Mouse (Mus musculus): ENCODE measurements around the gene Lsm14a. TPM values are rescaled to one million over a fixed set of nuclear protein-coding genes. Genes with fewer than 3 reads are reported as not detected.

Gene Lsm14a
- polyA plus RNA-seq, 1 experiment from 2014 or later, result 31.2 TPM

DNA sequence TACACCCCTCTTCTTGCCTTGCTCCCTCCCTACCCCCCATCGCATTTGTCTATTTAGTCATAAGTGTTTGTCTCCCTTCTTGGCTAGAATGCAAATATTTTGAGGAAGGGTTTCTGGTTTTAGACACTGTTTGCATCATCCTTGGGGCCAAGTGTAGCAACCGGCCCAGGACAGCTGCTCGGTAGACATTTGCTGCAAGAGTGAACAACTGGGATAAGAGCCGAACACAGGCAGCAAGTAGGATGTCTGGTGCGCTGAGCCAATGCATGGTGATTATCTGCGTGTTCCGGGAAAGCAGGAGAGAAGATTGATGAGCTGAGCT lies 2.3 kb downstream of the Lsm14a start:
- TF ChIP-seq CTCF (IDR thresholded peaks at IDR 0.05; ENCODE audit: low read depth) (no peak), EP300 (IDR thresholded peaks at IDR 0.05; ENCODE audit: low read depth) (no peak)
- peak overlapping the region; percentile 98; the same call in 1 of the 2 replicates for H3K4me3 ChIP-seq (ENCODE audit: low read depth, low read length)
- no peaks in the 10 kb centered on the region for H3K36me3 ChIP-seq (replicated peaks; ENCODE audit: insufficient read depth, low read length)
- DNase-seq (peak; percentile 40), ATAC-seq (no peak)
- H3K27me3 ChIP-seq (ENCODE audit: insufficient read depth, low read length), result no peaks in the 10 kb centered on the region
- peak overlapping the region; percentile 99 for H3K9ac ChIP-seq (replicated peaks)
- H3K27ac ChIP-seq (ENCODE audit: low read depth), result peak overlapping the region; percentile 100; the same call in 1 of the 2 replicates
- peaks cover 25% of the 10 kb centered on the region for H3K4me1 ChIP-seq (ENCODE audit: insufficient read depth)
- H3K9me3 ChIP-seq (ENCODE audit: low read length), result no peaks in the 10 kb centered on the region
- H3K4me2 ChIP-seq (ENCODE audit: low read depth, low read length), result peak overlapping the region; percentile 78
- WGBS (ENCODE audit: insufficient replicate concordance), result 71% methylated on average over 7 of the region's 7 CpGs

DNA sequence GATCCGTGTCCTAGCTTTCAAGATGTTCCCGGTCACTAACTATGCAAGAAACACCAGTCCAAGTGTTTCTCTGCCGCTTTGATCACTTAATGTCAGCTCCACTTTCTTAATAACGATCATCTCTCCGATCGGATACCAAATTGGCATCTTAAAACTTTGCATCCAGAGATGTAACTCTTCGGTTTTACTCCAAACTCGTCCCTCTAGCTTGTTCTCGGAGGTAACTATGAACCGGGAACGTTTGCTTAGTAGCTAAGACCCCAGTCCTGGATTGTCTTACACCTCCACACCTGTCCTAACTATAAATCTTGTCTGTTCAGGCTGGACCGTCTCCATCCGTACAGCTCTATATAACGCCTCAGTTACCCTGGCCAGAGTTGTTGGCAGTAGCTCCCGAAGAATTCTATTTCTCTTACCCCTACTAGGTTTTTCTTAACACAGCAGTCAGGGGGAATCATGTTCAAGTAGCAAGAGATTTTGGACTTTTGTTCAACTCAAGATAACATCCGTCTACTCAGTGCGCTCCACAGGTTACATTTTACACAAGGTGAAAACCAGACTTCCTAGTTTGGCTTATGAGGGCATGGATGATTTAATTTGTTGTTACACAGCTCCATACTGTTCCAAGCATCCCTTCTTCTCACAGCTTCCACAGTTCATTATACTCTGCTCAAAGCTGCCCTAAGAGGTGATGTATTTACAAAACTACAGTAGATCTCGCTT lies 2.8 kb downstream of the Lsm14a start:
- 7% methylated on average over 18 of the region's 18 CpGs for WGBS (ENCODE audit: insufficient replicate concordance)
- H3K9ac ChIP-seq (replicated peaks), result peak overlapping the region; percentile 99
- H3K27ac ChIP-seq (ENCODE audit: low read depth), result peak overlapping the region; percentile 100
- peak overlapping the region; percentile 98 for H3K4me3 ChIP-seq (ENCODE audit: low read depth, low read length)
- TF ChIP-seq EP300 (IDR thresholded peaks at IDR 0.05; ENCODE audit: low read depth), result no peak
- TF ChIP-seq CTCF (IDR thresholded peaks at IDR 0.05; ENCODE audit: low read depth), result no peak
- peaks cover 25% of the 10 kb centered on the region for H3K4me1 ChIP-seq (ENCODE audit: insufficient read depth)
- DNase-seq (no peak), ATAC-seq (no peak)
- no peaks in the 10 kb centered on the region for H3K27me3 ChIP-seq (ENCODE audit: insufficient read depth, low read length)
- no peaks in the 10 kb centered on the region for H3K36me3 ChIP-seq (replicated peaks; ENCODE audit: insufficient read depth, low read length)
- peak overlapping the region; percentile 78 for H3K4me2 ChIP-seq (ENCODE audit: low read depth, low read length)
- no peaks in the 10 kb centered on the region for H3K9me3 ChIP-seq (ENCODE audit: low read length)

GRCm38 (mm10) chr7:34389277-34390085 lies 3.6 kb downstream of the Lsm14a start:
- Histone ChIP-seq H3K9ac (replicated peaks) (peak overlapping the region; percentile 99), H3K4me1 (ENCODE audit: insufficient read depth) (peaks cover 25% of the 10 kb centered on the region), H3K4me3 (ENCODE audit: low read depth, low read length) (peak overlapping the region; percentile 98), H3K27ac (ENCODE audit: low read depth) (peak overlapping the region; percentile 100), H3K27me3 (ENCODE audit: insufficient read depth, low read length) (no peaks in the 10 kb centered on the region), H3K4me2 (ENCODE audit: low read depth, low read length) (peak overlapping the region; percentile 78), H3K9me3 (ENCODE audit: low read length) (no peaks in the 10 kb centered on the region), H3K36me3 (replicated peaks; ENCODE audit: insufficient read depth, low read length) (no peaks in the 10 kb centered on the region)
- peak; percentile 94 for ATAC-seq
- under 1% methylated on average over 82 of the region's 100 CpGs for WGBS (ENCODE audit: insufficient replicate concordance)
- TF ChIP-seq EP300 (IDR thresholded peaks at IDR 0.05; ENCODE audit: low read depth), result peak; percentile 38; the same call in 1 of the 2 replicates
- TF ChIP-seq CTCF (IDR thresholded peaks at IDR 0.05; ENCODE audit: low read depth), result no peak
- DNase-seq, result peak; percentile 94

GRCm38 (mm10) chr7:34388445-34389276 lies 4.5 kb downstream of the Lsm14a start:
- Histone ChIP-seq H3K36me3 (replicated peaks; ENCODE audit: insufficient read depth, low read length) (no peaks in the 10 kb centered on the region), H3K9ac (replicated peaks) (peak overlapping the region; percentile 99), H3K4me3 (ENCODE audit: low read depth, low read length) (peak overlapping the region; percentile 98), H3K4me1 (ENCODE audit: insufficient read depth) (peaks cover 25% of the 10 kb centered on the region), H3K27me3 (ENCODE audit: insufficient read depth, low read length) (no peaks in the 10 kb centered on the region), H3K9me3 (ENCODE audit: low read length) (no peaks in the 10 kb centered on the region), H3K4me2 (ENCODE audit: low read depth, low read length) (peak overlapping the region; percentile 78), H3K27ac (ENCODE audit: low read depth) (peak overlapping the region; percentile 100)
- DNase-seq, result peak; percentile 81
- TF ChIP-seq EP300 (IDR thresholded peaks at IDR 0.05; ENCODE audit: low read depth), result no peak
- TF ChIP-seq CTCF (IDR thresholded peaks at IDR 0.05; ENCODE audit: low read depth), result no peak
- under 1% methylated on average over 58 of the region's 64 CpGs for WGBS (ENCODE audit: insufficient replicate concordance)
- peak; percentile 64 for ATAC-seq

- 5% methylated on average over 5 of the region's 5 CpGs for WGBS (ENCODE audit: insufficient replicate concordance)
- Histone ChIP-seq H3K4me1 (ENCODE audit: insufficient read depth) (peaks cover 26% of the 10 kb centered on the region), H3K36me3 (replicated peaks; ENCODE audit: insufficient read depth, low read length) (no peaks in the 10 kb centered on the region), H3K4me2 (ENCODE audit: low read depth, low read length) (peak overlapping the region; percentile 78), H3K9ac (replicated peaks) (peak overlapping the region; percentile 99), H3K27me3 (ENCODE audit: insufficient read depth, low read length) (no peaks in the 10 kb centered on the region), H3K9me3 (ENCODE audit: low read length) (no peaks in the 10 kb centered on the region), H3K4me3 (ENCODE audit: low read depth, low read length) (peak overlapping the region; percentile 98), H3K27ac (ENCODE audit: low read depth) (peak overlapping the region; percentile 100)
- no peak for TF ChIP-seq CTCF (IDR thresholded peaks at IDR 0.05; ENCODE audit: low read depth)
- no peak for TF ChIP-seq EP300 (IDR thresholded peaks at IDR 0.05; ENCODE audit: low read depth)
- DNase-seq (peak; percentile 20), ATAC-seq (no peak)
These were observed 5.2 kb downstream of the Lsm14a start for GRCm38 (mm10) chr7:34387784-34388444.

Measured in liver, postnatal 0 days (tissue).